Mouse (Mus musculus): ENCODE measurements around the gene Ntn4. TPM values are rescaled to one million over a fixed set of nuclear protein-coding genes. Genes with fewer than 3 reads are reported as not detected.
A peak's percentile ranks its signal among the peaks of the same experiment; 100 is the strongest.
"Not testable (repeated sequence)": the region's sequence is repeated elsewhere in the genome, so short reads cannot be mapped to it uniquely, and the experiment has no call there.

Ntn4 gene
- polyA plus RNA-seq, 1 experiment from 2014 or later: 0.76 TPM

GRCm38 (mm10) chr10:93683185-93683584 lies 42.7 kb downstream of the Ntn4 start:
- Histone ChIP-seq H3K9me3 (ENCODE audit: low read depth, low read length) (no peaks in the 10 kb centered on the region), H3K4me2 (no peak overlapping the region), H3K9ac (no peak overlapping the region), H3K4me3 (ENCODE audit: low read depth, low read length) (no peak overlapping the region), H3K4me1 (ENCODE audit: insufficient read depth) (peaks cover 15% of the 10 kb centered on the region; the same call in 1 of the 2 replicates), H3K27ac (ENCODE audit: low read depth) (0 out of 2 replicates have a peak overlapping the region, but pooled peaks have one; percentile 27), H3K36me3 (ENCODE audit: insufficient read depth) (no peaks in the 10 kb centered on the region), H3K27me3 (ENCODE audit: insufficient read depth, low read length) (no peaks in the 10 kb centered on the region)
- no peak for TF ChIP-seq CTCF (IDR thresholded peaks at IDR 0.05; ENCODE audit: low read depth)
- WGBS: 71% methylated on average over 7 of the region's 7 CpGs
- no peak for DNase-seq
- ATAC-seq (ENCODE audit: insufficient read depth): no peak

- no peak for TF ChIP-seq CTCF (IDR thresholded peaks at IDR 0.05; ENCODE audit: low read depth)
- H3K36me3 ChIP-seq (ENCODE audit: insufficient read depth): no peaks in the 10 kb centered on the region
- 85% methylated on average over 4 of the region's 4 CpGs for WGBS
- H3K9me3 ChIP-seq (ENCODE audit: low read depth, low read length): no peaks in the 10 kb centered on the region
- DNase-seq: no peak
- no peaks in the 10 kb centered on the region for H3K27me3 ChIP-seq (ENCODE audit: insufficient read depth, low read length)
- H3K4me3 ChIP-seq (ENCODE audit: low read depth, low read length): no peak overlapping the region
- H3K27ac ChIP-seq (ENCODE audit: low read depth): no peak overlapping the region
- no peak overlapping the region for H3K4me2 ChIP-seq
- peaks cover 9% of the 10 kb centered on the region; the same call in 1 of the 2 replicates for H3K4me1 ChIP-seq (ENCODE audit: insufficient read depth)
- ATAC-seq (ENCODE audit: insufficient read depth): no peak
- H3K9ac ChIP-seq: no peak overlapping the region
Observed at GRCm38 (mm10) chr10:93683896-93684295, 43.4 kb downstream of the Ntn4 start.

- H3K4me3 ChIP-seq (ENCODE audit: low read depth, low read length); H3K9me3 ChIP-seq (ENCODE audit: low read depth, low read length); DNase-seq; H3K27me3 ChIP-seq (ENCODE audit: insufficient read depth, low read length); H3K4me1 ChIP-seq (ENCODE audit: insufficient read depth); H3K9ac ChIP-seq; H3K27ac ChIP-seq (ENCODE audit: low read depth); H3K4me2 ChIP-seq; H3K36me3 ChIP-seq (ENCODE audit: insufficient read depth); ATAC-seq (ENCODE audit: insufficient read depth): not testable (repeated sequence)
- WGBS: 82% methylated on average over 3 of the region's 3 CpGs
Observed at GRCm38 (mm10) chr10:93685416-93685815, 44.9 kb downstream of the Ntn4 start.

GRCm38 (mm10) chr10:93686579-93686978 lies 46.1 kb downstream of the Ntn4 start:
- Histone ChIP-seq H3K4me2 (no peak overlapping the region), H3K27ac (ENCODE audit: low read depth) (no peak overlapping the region), H3K4me3 (ENCODE audit: low read depth, low read length) (no peak overlapping the region), H3K9ac (no peak overlapping the region), H3K27me3 (ENCODE audit: insufficient read depth, low read length) (no peaks in the 10 kb centered on the region), H3K9me3 (ENCODE audit: low read depth, low read length) (no peaks in the 10 kb centered on the region), H3K36me3 (ENCODE audit: insufficient read depth) (no peaks in the 10 kb centered on the region), H3K4me1 (ENCODE audit: insufficient read depth) (peaks cover 6% of the 10 kb centered on the region)
- DNase-seq (no peak), ATAC-seq (ENCODE audit: insufficient read depth) (no peak)
- 95% methylated on average over 6 of the region's 6 CpGs for WGBS
- no peak for TF ChIP-seq CTCF (IDR thresholded peaks at IDR 0.05; ENCODE audit: low read depth)

GRCm38 (mm10) chr10:93687781-93688180 lies 47.3 kb downstream of the Ntn4 start:
- H3K9ac ChIP-seq: no peak overlapping the region
- no peak for TF ChIP-seq CTCF (IDR thresholded peaks at IDR 0.05; ENCODE audit: low read depth)

GRCm38 (mm10) chr10:93688306-93689171 lies 48.1 kb downstream of the Ntn4 start:
- no peaks in the 10 kb centered on the region for H3K27me3 ChIP-seq (ENCODE audit: insufficient read depth, low read length)
- no peak overlapping the region for H3K9ac ChIP-seq
- no peaks in the 10 kb centered on the region for H3K36me3 ChIP-seq (ENCODE audit: insufficient read depth)
- no peak overlapping the region for H3K27ac ChIP-seq (ENCODE audit: low read depth)
- DNase-seq: peak; percentile 74
- 0 out of 2 replicates have a peak overlapping the region, but pooled peaks have one; percentile 3 for H3K4me2 ChIP-seq
- no peaks in the 10 kb centered on the region for H3K9me3 ChIP-seq (ENCODE audit: low read depth, low read length)
- H3K4me3 ChIP-seq (ENCODE audit: low read depth, low read length): no peak overlapping the region
- TF ChIP-seq CTCF (IDR thresholded peaks at IDR 0.05; ENCODE audit: low read depth): no peak
- H3K4me1 ChIP-seq (ENCODE audit: insufficient read depth): peaks cover 6% of the 10 kb centered on the region
- whole genome bisulfite sequencing: 57% methylated on average over 26 of the region's 26 CpGs
- no peak; the same call in 1 of the 2 replicates for ATAC-seq (ENCODE audit: insufficient read depth)

More at GRCm38 (mm10) chr10:93687781-93688180, 47.3 kb downstream of the Ntn4 start:
- H3K9me3 ChIP-seq (ENCODE audit: low read depth, low read length): no peaks in the 10 kb centered on the region
- no peaks in the 10 kb centered on the region for H3K27me3 ChIP-seq (ENCODE audit: insufficient read depth, low read length)
- 89% methylated on average over 3 of the region's 3 CpGs for WGBS
- H3K4me3 ChIP-seq (ENCODE audit: low read depth, low read length): no peak overlapping the region
- DNase-seq (no peak), ATAC-seq (ENCODE audit: insufficient read depth) (no peak)
- H3K4me2 ChIP-seq: no peak overlapping the region
- no peaks in the 10 kb centered on the region for H3K36me3 ChIP-seq (ENCODE audit: insufficient read depth)
- H3K4me1 ChIP-seq (ENCODE audit: insufficient read depth): peaks cover 6% of the 10 kb centered on the region
- H3K27ac ChIP-seq (ENCODE audit: low read depth): no peak overlapping the region

- no peak overlapping the region for H3K4me3 ChIP-seq (ENCODE audit: low read depth, low read length)
- TF ChIP-seq CTCF (IDR thresholded peaks at IDR 0.05; ENCODE audit: low read depth): no peak
- no peak overlapping the region for H3K9ac ChIP-seq
- H3K36me3 ChIP-seq (ENCODE audit: insufficient read depth): no peaks in the 10 kb centered on the region
- peak overlapping the region; percentile 37 for H3K27ac ChIP-seq (ENCODE audit: low read depth)
- DNase-seq (peak; percentile 76), ATAC-seq (ENCODE audit: insufficient read depth) (peak; percentile 87)
- H3K4me2 ChIP-seq: 0 out of 2 replicates have a peak overlapping the region, but pooled peaks have one; percentile 11
- no peaks in the 10 kb centered on the region for H3K9me3 ChIP-seq (ENCODE audit: low read depth, low read length)
- peaks cover 6% of the 10 kb centered on the region for H3K4me1 ChIP-seq (ENCODE audit: insufficient read depth)
- H3K27me3 ChIP-seq (ENCODE audit: insufficient read depth, low read length): no peaks in the 10 kb centered on the region
- WGBS: 33% methylated on average over 11 of the region's 11 CpGs
Observed at GRCm38 (mm10) chr10:93691344-93691743, 50.9 kb downstream of the Ntn4 start.

All from lung, embryonic 14.5 days (tissue).